Mouse (Mus musculus): Measurements from ENCODE around the gene Zfp456. TPM values are rescaled to one million over a fixed set of nuclear protein-coding genes. Genes with fewer than 3 reads are reported as not detected.
"Not testable (repeated sequence)": the region's sequence is repeated elsewhere in the genome, so short reads cannot be mapped to it uniquely, and the experiment has no call there.

Zfp456 gene
- total RNA-seq (2021), result under 1 TPM; 0.60 to 0.82 TPM

GRCm38 (mm10) chr13:67375050-67375911, at the start of gene Zfp456, which contains the start of gene Gm28041:
Gene Zfp456, minus strand, starts transcription at chr13:67375810.
Gene Gm28041, minus strand, starts transcription at chr13:67375733.
- DNase-seq, result peak; percentile 16
- intact Hi-C loops (cut with DNase I), result not testable (repeated sequence)

- intact Hi-C loops (cut with DNase I); DNase-seq: not testable (repeated sequence)
Measured at GRCm38 (mm10) chr13:67422532-67422931, 46.9 kb upstream of the Zfp456 start.

GRCm38 (mm10) chr13:67421207-67421857, 45.7 kb upstream of the Zfp456 start, which contains the start of gene Zfp459:
Gene Zfp459, minus strand, starts transcription at chr13:67421418.
- intact Hi-C loops (cut with DNase I), result no loop called here
- peak; percentile 12 for DNase-seq

GRCm38 (mm10) chr13:67420558-67421206, 45.1 kb upstream of the Zfp456 start:
- no peak for DNase-seq
- intact Hi-C loops (cut with DNase I), result no loop called here

DNA sequence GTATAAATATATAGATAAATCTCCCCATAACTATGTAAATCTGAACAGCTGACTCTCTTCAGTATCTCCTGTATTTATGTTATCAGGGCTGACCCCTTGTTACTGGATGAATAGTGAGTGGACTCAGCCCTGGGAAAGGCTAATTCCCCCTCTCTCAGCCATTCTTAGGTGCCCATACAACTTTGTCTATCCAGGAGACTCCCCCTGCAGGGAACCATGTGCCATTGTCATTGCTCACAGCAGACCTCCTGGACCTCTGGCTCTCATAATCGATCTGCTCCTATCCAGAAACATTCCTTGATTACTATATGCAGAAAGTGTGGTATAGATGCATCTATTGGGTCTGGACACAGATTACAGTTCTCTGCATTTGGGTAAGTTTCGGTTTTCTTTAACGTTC, 41.2 kb upstream of the Zfp456 start:
- intact Hi-C loops (cut with DNase I), result no loop called here
- no peak for DNase-seq

GRCm38 (mm10) chr13:67415759-67416158, 40.1 kb upstream of the Zfp456 start:
- DNase-seq, result no peak
- intact Hi-C loops (cut with DNase I), result no loop called here

GRCm38 (mm10) chr13:67413634-67414033, 38.0 kb upstream of the Zfp456 start:
- DNase-seq; intact Hi-C loops (cut with DNase I): not testable (repeated sequence)

GRCm38 (mm10) chr13:67399183-67399903, 23.7 kb upstream of the Zfp456 start, which contains the start of gene Zfp429:
Gene Zfp429, minus strand, starts transcription at chr13:67399819.
- peak; percentile 68 for DNase-seq
- intact Hi-C loops (cut with DNase I), result not testable (repeated sequence)

- DNase-seq; intact Hi-C loops (cut with DNase I): not testable (repeated sequence)
Measured at GRCm38 (mm10) chr13:67376255-67376654, 645 bp upstream of the Zfp456 start.

GRCm38 (mm10) chr13:67360131-67360744, 15.4 kb downstream of the Zfp456 start, which contains the start of the genes Gm28044 and Zfp953:
Gene Gm28044, minus strand, starts transcription at chr13:67360536.
Gene Zfp953, minus strand, starts transcription at chr13:67360605.
- intact Hi-C loops (cut with DNase I), result no loop called here
- DNase-seq, result peak; percentile 76

DNA sequence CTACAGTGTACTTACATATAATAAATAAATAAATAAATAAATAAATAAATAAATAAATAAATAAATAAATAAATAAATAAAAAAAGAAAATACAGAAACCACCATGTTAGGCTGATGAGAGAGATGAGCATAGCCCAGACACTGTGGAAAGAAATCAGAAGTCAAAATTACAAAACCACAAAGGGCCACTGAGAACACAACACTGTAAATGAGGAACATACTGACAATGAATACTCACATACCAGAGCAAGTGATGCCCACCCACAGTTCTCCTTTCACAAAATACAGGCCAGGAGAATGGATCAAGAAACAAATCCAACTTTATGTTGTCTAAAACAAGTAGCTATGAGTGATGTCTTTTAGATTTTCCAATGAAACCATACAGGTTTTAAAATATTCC, 23.8 kb downstream of the Zfp456 start:
- no peak for DNase-seq
- intact Hi-C loops (cut with DNase I), result no loop called here

DNA sequence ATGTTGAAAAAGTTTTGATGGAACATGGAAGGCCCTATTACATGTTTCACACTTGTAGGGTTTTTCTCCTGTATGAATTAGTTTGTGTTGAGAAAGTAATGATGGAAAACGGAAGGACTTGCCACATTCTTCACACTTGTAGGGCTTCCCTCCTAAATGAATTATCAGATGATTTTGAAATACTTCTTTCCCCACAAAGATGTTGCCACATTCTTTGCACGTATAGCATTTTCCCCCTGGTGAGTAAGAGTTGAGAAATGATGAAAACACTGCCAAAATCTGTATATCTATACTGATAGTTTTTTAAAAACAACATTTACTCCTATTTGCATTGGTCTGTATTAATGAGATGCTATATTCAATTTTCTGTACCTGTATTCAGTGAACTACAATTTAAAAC, 32.2 kb downstream of the Zfp456 start:
- no peak for DNase-seq
- intact Hi-C loops (cut with DNase I), result no loop called here

GRCm38 (mm10) chr13:67332877-67333276, 42.7 kb downstream of the Zfp456 start:
- DNase-seq, result no peak
- intact Hi-C loops (cut with DNase I), result no loop called here

DNA sequence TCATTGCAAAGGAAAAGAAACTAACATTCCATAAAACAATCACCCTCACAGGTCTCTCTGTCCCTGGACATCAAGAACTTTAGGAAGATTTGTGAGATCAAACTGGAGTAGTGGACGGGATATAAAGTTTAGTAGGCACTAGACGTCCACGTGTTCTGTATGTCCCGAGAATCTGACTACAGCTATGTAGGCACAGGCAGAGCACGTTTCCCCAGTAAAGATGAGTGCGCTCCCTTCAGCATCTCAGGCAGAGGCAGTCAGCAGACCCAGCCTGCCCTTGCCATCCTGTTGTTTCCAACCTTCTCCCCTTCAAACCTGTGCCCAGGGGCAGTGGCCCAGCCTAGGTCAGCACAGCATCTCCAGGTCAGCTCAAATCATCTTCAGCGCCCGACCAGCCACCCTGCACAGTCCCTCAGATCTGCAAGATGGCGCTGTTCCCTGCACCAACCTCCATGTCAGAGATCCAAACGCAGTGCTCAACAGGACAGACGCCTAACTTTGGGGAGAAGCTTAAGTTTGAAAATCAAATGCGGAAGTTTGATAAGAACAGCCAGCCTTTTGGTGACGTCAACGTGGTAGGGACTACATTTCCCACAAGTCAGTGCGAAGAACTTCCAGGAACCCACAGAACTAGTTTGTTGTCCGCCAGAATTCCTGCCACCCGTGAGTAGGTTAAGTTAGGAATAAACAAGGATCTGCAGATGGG, 43.4 kb downstream of the Zfp456 start, which contains the start of gene Zfp595:
TSS of gene Zfp595 (minus strand) at position 552 of the 706 bp plus-strand sequence.
- DNase-seq, result peak; percentile 45
- intact Hi-C loops (cut with DNase I), result no loop called here

Other genes with a start within 250 kb of the Zfp456 start
- gene Rsl1, start 202.6 kb downstream of the Zfp456 start, total RNA-seq (2021), result 1 to 10 TPM; 5.3 to 5.6 TPM
- gene Zfp455, start 181.3 kb downstream of the Zfp456 start, total RNA-seq (2021), result 1 to 10 TPM; 4.0 to 4.8 TPM
- gene Zfp458, start 97.3 kb downstream of the Zfp456 start, total RNA-seq (2021), result 10 to 100 TPM; 23.9 to 25.0 TPM
- 1 to 10 TPM; 3.3 to 3.8 TPM for gene Zfp457, start 69.3 kb downstream of the Zfp456 start, total RNA-seq (2021)
- 1 to 10 TPM; 2.9 to 3.3 TPM for gene Zfp595, start 43.2 kb downstream of the Zfp456 start, total RNA-seq (2021)
- gene Gm28044, start 15.3 kb downstream of the Zfp456 start, total RNA-seq (2021), result not detected
- 1 to 10 TPM in 1 of 2 experiments, under 1 TPM in 1; 0.58 to 1.1 TPM for gene Zfp953, start 15.2 kb downstream of the Zfp456 start, total RNA-seq (2021)
- not detected for gene Gm28041, start 77 bp downstream of the Zfp456 start, total RNA-seq (2021)
- gene Zfp429, start 24.0 kb upstream of the Zfp456 start, total RNA-seq (2021), result 1 to 10 TPM; 3.1 to 3.2 TPM
- gene Zfp459, start 45.6 kb upstream of the Zfp456 start, total RNA-seq (2021), result 1 to 10 TPM; 1.7 to 2.8 TPM
- 10 to 100 TPM in 1 of 2 experiments, 1 to 10 TPM in 1; 8.6 to 10.8 TPM for gene Zfp874a, start 75.8 kb upstream of the Zfp456 start, total RNA-seq (2021)
- gene Zfp874b, start 108.4 kb upstream of the Zfp456 start, total RNA-seq (2021), result 10 to 100 TPM; 10.6 to 12.1 TPM
- 1 to 10 TPM; 7.9 to 8.3 TPM for gene Zfp58, start 124.7 kb upstream of the Zfp456 start, total RNA-seq (2021)
- not detected for gene Gm26965, start 150.3 kb upstream of the Zfp456 start, total RNA-seq (2021)
- 10 to 100 TPM; 25.6 to 26.7 TPM for gene Zfp87, start 150.4 kb upstream of the Zfp456 start, total RNA-seq (2021)
- 10 to 100 TPM; 10.1 to 10.9 TPM for gene Zfp748, start 178.0 kb upstream of the Zfp456 start, total RNA-seq (2021)
- gene Zfp729b, start 233.9 kb upstream of the Zfp456 start, total RNA-seq (2021), result 10 to 100 TPM; 11.3 to 11.4 TPM

Data from left cerebral cortex, postnatal 4 days (tissue).